Mouse (Mus musculus): Measurements from ENCODE around the gene Rora. TPM values are rescaled to one million over a fixed set of nuclear protein-coding genes. Genes with fewer than 3 reads are reported as not detected.
A peak's percentile ranks its signal among the peaks of the same experiment; 100 is the strongest.

The Rora gene
- total RNA-seq, 2 experiments from 2014 or later, result 54.8 to 56.1 TPM

GRCm38 (mm10) chr9:69013186-69013715 lies 359.7 kb downstream of the Rora start:
- no peak for DNase-seq

- DNase-seq, result no peak
These were observed 360.6 kb downstream of the Rora start for GRCm38 (mm10) chr9:69014203-69014602.

- DNase-seq, result no peak
These were observed 366.8 kb downstream of the Rora start for GRCm38 (mm10) chr9:69020381-69020780.

- no peak for DNase-seq
These were observed 367.9 kb downstream of the Rora start for GRCm38 (mm10) chr9:69021482-69021881.

GRCm38 (mm10) chr9:69023314-69023713 lies 369.7 kb downstream of the Rora start:
- no peak for DNase-seq

- no peak for DNase-seq
These were observed 374.6 kb downstream of the Rora start for GRCm38 (mm10) chr9:69028177-69028576.

- no peak for DNase-seq
These were observed 380.8 kb downstream of the Rora start for GRCm38 (mm10) chr9:69034301-69034871.

GRCm38 (mm10) chr9:69035456-69035855 lies 381.9 kb downstream of the Rora start:
- DNase-seq, result no peak

- no peak for DNase-seq
These were observed 382.7 kb downstream of the Rora start for GRCm38 (mm10) chr9:69036296-69036695.

GRCm38 (mm10) chr9:69043920-69044613 lies 390.5 kb downstream of the Rora start:
- DNase-seq, result no peak

- no peak for DNase-seq
These were observed 391.1 kb downstream of the Rora start for GRCm38 (mm10) chr9:69044614-69045133.

- no peak for DNase-seq
These were observed 392.3 kb downstream of the Rora start for GRCm38 (mm10) chr9:69045908-69046307.

GRCm38 (mm10) chr9:69050856-69051255 lies 397.3 kb downstream of the Rora start:
- no peak for DNase-seq

- DNase-seq, result peak; percentile 61
These were observed 398.3 kb downstream of the Rora start for GRCm38 (mm10) chr9:69051890-69052289.

- peak; percentile 79 for DNase-seq
These were observed 401.7 kb downstream of the Rora start for GRCm38 (mm10) chr9:69055302-69055701.

- no peak for DNase-seq
These were observed 417.7 kb downstream of the Rora start for GRCm38 (mm10) chr9:69071203-69071867.

- no peak for DNase-seq
These were observed 419.7 kb downstream of the Rora start for GRCm38 (mm10) chr9:69073271-69073670.

GRCm38 (mm10) chr9:69084086-69084719 lies 430.6 kb downstream of the Rora start:
- no peak for DNase-seq

- DNase-seq, result no peak
These were observed 431.4 kb downstream of the Rora start for GRCm38 (mm10) chr9:69084720-69085661.

- no peak for DNase-seq
These were observed 433.3 kb downstream of the Rora start for GRCm38 (mm10) chr9:69086844-69087243.

- no peak for DNase-seq
These were observed 433.7 kb downstream of the Rora start for GRCm38 (mm10) chr9:69087325-69087724.
